Mouse (Mus musculus): ENCODE measurements around the gene Sel1l. TPM values are rescaled to one million over a fixed set of nuclear protein-coding genes. Genes with fewer than 3 reads are reported as not detected.

Gene Sel1l
- polyA plus RNA-seq (2015; fragmentation: Nextera tagmentation; extraction: Ambion mirVana): 58.6 and 58.8 TPM in 2 replicates

DNA sequence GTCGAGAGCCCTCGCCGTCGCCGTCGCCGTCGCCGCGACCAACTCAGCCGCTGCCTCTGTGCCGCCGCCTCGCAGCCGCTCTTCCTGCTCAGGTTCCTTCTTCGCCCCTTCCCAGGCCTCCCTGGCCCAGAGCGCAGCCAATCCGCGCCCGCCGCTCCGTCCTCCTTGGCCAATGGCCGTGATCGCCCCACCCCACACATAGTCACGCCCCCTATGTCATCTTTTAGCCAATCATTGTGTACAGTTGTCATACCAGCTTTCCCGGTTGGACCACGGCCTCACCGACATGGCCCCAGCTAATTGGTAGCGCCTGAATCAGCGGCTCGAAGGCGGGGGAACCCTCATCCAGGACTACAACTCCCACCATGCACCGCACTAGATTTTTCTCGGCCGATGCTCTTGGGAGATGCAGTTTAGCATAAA is at the start of gene Sel1l:
Gene Sel1l (minus strand): TSS at position 113 of the 423 bp plus-strand sequence.

DNA sequence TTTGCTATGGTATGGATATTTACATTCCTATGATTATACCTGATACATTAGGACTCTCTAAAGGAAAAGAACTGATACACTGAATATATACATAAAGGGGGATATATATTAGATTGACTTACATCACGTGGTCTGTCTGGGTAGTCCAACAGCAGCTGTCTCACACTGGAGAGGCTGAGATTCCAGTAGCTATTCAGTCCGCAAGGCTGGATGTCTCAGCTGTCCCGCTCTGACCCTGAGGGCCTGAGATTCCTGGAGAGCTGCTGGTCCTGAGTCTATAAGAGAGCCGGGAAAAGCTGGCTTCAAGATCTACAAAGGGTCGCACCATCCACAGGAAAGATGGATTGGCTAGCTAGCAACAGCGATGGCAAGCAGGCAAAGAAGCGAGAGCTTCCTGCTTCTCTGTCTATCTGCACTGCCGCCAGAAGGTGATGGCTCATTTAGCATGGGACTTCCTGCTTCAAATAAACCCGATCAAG is 61.0 kb downstream of the Sel1l start, which contains the start of gene Ston2:
Gene Ston2 (minus strand): TSS at position 429 of the 479 bp plus-strand sequence.

Small RNA genes within 50 kb of the gene (microRNA-seq; reads per million reads assigned to microRNA genes)
- not detected for gene Gm22015

Other genes starting within 250 kb of the Sel1l start
- 3.7 and 4.2 TPM in 2 replicates for gene Ston2, start 60.8 kb downstream of the Sel1l start, polyA plus RNA-seq (2015; fragmentation: Nextera tagmentation; extraction: Ambion mirVana)

Data from urinary bladder, postnatal 0 days (tissue).